Mouse (Mus musculus) retina, adult 2 months (tissue): ENCODE data around the gene Tnfaip8l2.
"Not testable (repeated sequence)": the region's sequence is repeated elsewhere in the genome, so short reads cannot be mapped to it uniquely, and the experiment has no call there.

Experiments used
- DNase-seq: peaks from one replicate; pipeline ENCODE4 v3.0.0-alpha.2; 2012; ENCODE audit warnings: low read depth, low spot score

Gene Tnfaip8l2

DNA sequence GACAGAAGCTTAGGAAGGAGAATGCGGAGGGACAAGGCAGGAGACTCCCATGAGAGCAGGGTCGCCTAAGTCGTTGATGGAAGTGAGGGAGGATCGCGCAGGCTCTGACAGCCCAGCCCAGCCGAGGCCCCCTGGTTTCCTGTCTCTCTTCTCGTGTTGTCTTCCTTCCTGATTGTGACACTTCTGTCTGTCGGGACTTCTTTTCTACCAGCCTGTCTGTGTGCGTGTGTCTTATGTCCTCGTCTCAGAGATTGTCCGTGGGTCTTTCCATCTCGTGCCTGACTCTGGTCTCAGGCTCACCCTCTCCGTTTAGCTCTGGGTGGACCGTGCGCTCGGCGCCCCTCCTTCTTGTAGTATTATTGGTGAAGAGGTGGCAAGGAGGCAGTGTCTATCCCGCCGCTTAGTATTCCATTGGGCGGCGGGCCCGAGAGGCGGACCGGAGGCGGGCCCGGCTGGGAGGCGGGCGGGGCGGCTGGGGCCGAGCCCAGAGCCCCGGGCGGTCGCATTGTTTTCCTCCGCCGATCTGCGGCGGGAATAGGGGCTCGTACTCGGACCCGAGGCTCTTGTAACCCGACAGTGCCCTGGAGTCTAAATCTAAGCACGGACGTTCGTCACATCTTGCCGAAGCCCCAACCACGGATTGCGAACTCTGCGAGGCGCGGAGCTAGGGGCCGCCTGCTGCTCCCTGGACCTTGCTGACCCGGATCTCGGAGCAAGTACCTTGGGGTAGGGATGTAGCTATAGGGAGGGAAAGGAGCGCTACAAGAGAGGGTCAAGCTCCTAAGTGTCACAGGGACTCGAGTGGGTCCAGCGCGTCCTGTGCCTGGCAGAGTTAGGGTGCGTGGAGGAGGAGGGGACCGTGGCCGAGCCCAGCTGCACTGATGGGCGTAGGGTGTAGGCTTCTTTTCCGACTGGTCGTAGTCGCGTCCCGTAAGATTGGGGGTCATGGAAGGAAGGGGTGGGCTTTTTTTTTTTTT lies 18.1 kb upstream of the Tnfaip8l2 start, which contains the start of gene Sema6c:
Gene Sema6c, plus strand, starts transcription at position 471 of the 977 bp plus-strand sequence.
- peak; percentile 74 for DNase-seq

DNA sequence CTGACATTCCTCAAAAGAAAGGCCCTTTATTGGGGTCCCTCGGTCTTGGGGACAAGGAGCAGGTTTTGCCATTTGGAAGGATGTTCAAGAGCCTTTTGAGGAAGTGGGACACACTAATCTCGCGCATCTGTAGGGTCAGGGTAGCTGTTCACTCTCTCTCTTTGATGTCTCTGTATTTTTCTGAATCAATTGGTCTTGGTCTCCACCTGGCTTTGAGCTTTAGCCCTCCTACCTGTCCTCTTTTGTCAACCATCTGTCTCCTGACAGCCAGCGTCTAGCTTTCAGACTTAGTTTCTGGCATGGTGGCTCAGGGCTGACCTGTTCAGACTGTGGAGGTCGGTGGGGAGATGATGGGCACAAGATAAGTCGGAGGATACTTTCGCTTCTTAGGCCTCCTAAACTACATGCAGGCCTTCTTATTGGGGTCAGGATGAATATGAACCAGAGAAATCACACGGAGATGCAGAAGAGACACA lies 17.4 kb upstream of the Tnfaip8l2 start:
- no peak for DNase-seq

DNA sequence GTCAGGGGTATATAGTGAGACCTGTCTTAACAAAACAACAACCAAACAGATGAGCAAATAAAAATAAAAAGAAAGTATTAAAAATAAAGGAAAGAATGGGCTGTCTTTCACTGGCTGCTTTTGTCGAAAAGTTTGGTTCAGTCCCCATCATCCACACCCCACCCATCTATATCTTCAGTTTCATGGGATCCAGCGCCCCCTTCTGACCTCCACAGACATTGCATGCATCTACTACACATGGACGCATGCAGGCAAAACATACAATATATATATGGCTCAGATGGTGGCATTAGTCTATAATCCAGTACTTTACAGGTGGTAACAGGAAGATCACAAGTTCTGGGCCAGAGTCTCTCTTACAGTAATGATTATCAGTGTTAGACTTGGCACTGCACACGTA lies 11.7 kb upstream of the Tnfaip8l2 start:
- DNase-seq: no peak

DNA sequence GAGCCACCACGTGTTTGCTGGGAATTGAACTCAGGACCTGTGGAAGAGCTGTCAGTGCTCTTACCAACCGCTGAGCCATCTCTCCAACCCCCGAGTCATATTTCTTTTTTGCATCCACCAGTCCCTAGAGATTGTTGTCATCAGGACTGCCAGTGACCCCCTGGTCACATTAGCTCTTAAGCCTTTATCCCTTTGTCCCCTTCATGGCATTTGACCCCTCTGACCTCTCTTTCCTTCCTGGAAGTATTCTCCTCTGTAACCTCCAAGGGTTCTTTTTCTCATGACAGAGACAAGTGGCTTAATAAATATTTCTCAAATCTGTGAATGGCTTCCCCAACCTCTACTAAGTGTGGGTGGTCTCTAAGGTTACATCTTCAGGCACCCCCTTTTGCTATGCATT lies 5.8 kb upstream of the Tnfaip8l2 start:
- DNase-seq: no peak

DNA sequence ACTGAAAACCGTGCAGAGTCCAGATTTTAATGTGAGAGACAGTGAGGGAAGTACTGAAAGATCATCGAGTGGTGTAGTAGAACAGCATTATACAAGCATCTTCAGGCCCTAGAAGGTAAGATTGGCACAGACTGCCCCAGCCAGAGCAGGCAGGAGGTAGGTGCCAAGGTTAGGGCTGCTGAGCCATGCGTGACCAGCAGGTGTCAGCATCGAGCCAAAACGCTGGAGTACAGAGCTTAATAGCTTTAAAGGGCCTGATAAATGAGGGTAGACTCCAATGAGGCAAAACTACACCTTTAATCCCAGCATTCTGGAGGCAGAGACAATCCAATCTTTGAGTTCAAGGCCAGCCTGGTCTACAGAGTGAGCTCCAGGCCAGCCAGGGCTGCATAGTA lies 454 bp upstream of the Tnfaip8l2 start:
- peak; percentile 67 for DNase-seq

DNA sequence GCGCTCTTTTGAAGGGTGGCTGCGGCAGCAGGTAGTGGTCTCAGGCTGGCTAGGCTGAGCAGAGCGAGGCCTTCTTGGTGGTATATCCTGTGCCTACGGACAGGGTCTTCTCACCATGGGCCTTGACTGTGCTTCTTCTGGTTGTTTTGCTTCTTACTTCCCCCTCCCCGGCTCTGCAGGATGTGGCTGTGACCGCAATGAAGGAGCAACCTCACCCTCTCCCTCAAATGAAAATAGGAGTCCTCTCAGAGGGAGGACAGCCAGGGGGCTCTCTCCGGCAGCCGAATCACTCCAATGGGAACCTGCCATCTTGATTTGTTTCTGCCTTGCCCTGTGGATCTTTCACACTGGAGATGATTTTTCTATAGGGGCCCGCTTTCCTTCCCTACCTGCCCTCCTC lies 686 bp downstream of the Tnfaip8l2 start:
- DNase-seq: no peak

DNA sequence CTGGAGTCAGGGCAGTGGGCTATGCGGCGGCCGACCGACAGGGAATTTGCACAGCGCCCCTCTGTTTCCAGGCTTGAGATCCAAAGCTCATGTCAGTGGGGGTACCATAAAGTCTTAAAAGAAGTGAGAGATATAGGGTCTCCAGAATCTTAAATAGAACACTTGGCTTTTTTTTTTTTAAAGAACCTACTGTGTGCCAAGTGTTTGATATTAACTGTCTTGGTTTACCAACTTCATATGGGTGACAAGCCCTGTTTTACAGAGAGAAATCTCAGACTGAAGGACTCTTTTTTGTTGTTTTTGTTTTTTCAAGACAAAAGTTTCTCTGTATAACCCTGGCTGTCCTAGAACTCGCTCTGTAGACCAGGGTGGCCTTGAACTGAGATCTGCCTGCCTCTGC lies 1.4 kb downstream of the Tnfaip8l2 start:
- DNase-seq: no peak

DNA sequence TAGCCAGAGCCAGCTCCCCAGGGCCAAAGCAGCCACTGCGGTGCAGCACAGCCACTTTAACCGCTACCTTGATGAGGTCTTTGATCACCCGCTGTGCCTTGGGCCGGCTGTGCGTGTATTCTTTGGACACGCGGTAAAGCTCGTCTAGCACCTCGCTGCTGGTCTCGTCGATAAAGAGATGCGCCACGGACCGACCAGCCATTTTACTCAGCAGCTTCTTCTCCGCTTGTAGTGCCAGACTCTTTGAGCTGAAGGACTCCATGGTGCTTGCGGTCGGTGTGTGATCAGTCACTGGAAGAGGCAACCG lies 1.9 kb downstream of the Tnfaip8l2 start:
- DNase-seq: no peak

DNA sequence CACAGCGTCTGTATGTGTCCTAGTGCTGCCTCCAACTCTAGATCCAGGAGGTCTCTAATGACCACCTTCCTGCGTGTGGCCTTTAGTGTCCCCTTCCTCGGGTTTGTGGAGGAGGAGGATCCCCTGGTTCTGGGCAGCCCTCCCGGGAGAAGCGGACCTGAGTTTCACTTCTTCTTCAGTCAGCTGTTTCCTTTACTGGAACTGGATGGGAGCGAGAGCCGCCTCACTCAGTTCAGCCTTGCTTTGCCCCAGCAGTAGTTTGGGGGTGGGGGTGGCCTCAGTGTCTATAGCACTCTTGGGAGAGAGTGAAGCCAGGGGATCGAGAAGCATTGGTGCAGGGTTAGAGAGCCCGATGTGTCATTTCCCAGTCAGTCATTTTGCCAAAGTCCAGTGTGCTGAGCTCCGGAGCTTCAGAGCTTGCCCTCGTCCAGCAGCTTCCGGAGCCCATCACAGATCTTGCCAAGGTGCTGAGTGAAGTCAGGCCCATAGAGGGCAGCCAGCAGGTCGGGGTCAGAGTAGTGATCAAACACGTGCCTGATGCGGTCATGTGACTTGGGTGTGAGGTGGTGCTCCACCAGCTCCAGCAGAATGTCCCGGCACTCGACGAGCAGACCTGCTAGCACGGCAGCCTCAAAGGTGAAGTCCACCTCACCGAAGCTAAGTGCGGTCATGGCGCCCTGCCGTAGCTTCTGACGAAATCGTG lies 2.4 kb downstream of the Tnfaip8l2 start:
- no peak for DNase-seq

DNA sequence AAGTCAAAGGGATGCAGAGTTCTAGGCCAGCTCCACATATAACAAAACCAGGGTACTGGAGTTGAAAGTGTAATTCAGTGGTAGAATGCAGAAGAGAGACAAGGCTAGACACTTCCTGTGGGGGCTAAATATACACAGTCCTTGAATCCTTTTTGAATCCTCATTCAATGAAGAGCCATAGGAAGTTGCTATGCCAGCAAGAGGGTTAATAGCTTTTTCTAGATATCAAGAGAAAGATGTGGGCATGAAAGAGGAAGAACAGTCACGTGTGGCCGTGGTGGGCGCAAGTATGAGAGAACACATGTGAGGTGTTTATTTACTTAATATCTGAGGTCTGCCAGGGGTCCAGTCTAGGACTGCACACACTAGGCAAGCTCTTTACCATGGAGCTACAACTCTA lies 5.8 kb downstream of the Tnfaip8l2 start:
- no peak for DNase-seq

DNA sequence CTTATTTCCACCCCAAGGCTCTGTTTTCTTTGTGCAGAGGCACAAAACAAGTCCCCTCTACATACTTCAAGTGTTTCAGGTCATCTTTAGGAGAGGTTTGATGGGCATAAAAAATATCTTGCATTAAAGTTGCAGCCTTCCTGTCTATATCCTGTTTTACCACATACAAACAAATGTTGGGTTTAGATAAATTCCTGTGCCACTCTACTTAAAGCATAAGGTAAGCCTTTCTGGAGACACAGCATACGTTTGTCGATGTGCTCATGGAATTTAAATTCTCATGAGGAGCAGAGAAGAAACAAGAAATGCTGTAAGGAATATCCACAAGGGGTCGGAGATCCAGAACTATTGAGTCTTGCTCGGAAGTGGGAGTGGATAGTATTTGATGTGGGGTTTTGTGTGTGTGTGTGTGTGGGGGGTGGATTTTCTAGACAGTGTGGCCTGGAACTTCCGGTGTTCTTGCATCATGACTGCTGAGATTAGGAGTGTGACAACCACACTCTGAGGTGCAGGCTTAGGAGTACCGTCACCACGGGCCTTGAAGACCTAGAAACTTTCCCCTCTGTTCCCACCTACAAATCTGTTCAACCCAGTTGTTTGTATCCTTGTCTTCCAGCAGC lies 6.6 kb downstream of the Tnfaip8l2 start:
- DNase-seq: no peak

DNA sequence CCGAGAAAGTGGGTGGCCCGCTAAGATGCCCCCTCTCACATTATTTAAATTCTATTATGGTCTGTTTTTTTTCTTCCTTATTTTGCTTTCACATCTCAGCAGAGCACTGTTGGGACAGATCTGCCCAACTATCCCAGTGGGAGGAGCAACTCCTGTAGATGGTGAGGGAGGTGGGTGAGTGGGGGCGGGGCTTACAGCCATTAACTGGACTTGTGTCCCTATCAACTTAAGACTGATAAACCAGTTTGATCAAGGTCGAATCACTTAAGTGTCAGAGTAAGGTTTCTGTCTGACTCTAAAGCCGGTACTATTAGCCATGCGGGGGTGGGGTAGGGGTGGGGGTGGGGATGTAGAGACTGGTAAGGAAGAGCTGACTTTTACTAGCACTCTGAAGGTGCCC lies 7.1 kb downstream of the Tnfaip8l2 start:
- no peak for DNase-seq

DNA sequence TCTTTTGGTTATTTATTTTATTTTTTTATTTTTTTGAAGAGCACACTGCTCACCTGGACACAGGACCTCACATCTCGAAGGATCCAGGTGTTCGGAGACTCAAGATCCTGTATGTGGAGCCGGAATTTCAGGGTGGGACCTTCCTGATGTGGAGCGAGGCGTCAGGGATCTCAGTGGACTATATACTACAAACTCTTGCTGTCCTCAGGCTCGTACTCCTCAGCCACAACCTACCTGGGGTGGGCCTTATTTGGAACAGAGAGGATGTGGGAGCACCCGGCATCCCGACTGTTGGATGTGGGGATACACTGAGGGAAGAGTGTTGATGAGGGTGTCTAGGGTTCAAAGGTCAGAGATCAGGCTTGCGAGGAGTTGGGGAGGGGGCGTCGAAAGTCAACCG lies 8.0 kb downstream of the Tnfaip8l2 start:
- DNase-seq: not testable (repeated sequence)

DNA sequence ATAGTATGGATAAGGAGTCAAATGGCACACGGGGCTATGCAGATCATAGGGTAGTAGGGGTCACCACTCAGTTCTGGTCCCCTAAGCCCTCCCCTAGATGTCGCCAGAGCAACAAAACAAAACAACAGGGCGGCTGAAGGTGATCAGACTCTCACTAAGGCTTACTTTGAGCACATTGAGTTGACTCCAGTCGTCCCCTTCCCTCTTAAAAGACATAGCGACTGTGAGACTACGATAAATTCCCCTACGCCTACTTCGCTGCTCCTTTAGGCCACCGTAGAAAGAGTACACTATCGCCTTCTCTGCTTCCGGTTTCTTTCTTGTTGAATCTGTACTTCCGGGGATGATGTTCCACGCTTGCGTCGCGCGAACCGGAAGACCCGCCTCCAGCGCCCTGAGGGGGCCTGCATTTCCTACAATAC lies 8.5 kb downstream of the Tnfaip8l2 start, which contains the start of the genes Scnm1 and Lysmd1:
Gene Scnm1, minus strand, starts transcription at position 332 of the 422 bp plus-strand sequence.
Gene Lysmd1, plus strand, starts transcription at position 409 of the 422 bp plus-strand sequence.
- peak; percentile 87 for DNase-seq

DNA sequence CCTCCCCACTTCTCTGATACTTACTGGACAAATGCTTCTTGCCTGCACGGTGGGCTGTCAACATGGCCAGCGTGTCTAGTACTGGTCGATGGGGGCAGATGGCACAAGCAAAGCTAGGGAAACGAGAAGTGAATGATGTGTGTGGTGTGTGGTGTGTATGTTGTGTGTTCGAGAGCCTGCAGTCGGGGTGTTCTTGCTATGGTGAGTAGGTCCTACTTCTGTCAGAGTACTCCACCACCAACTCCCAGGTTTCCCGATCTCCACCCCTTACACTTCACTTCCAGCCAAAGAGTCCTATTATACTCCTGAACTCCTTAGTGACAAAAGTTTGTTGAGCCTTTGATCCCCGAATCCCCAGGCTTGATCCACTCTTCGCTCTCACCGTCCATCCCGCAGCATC lies 9.0 kb downstream of the Tnfaip8l2 start:
- DNase-seq: no peak

DNA sequence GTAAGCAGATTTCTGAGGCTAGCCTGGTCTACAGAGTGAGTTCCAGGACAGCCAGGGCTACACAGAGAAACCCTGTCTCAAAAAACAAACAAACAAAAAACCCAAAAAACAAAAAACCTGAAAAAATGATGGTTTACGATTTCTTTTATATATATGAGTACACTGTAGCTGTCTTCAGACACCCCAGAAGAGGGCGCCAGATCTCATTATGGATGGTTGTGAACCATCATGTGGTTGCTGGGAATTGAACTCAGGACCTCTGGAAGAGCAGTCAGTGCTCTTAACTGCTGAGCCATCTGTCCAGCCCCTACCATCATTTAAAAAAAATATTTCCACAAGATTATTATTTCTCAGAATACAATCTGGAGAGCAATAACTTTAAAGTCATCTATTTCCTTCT lies 9.8 kb downstream of the Tnfaip8l2 start:
- DNase-seq: not testable (repeated sequence)

DNA sequence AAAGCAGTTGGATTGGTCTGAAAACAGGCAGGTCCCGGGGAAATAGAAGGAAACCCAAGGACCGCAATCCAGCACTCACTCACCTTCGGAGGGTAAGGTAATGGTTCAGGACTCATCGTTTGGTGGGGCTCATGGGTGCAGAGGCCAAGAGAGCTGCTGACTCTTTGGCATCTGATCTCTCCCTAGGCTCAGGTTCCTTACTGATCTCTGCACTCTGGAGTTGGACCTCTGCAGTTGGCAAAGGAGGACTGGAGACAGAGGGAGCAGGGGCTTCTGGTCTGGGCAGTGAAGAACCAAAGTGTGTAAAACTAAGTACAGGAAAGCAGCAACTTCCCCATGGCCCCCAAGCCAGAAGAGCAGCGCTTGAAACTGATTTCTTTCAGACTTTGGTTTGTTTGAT lies 12.1 kb downstream of the Tnfaip8l2 start:
- DNase-seq: no peak

DNA sequence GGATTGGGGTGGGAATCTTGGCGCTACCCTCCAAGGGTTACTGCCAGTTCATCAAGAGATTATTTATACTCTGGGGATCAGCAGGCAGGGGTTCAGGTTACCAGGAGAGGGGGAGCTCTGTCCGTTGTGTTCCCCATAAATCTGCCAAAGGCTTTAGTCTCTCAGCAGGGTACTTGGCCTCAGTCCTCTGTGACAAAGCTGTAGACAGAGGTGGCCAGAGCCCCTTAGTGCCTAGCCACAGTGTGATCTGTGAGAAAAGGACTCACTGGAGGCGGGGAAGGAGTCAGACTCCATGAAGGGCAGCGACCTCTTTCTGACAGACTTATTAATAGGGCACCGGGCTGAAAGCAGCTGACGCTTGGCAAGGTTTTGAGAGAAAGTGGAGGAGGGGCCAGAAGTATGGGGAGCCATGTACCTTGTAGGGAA lies 12.9 kb downstream of the Tnfaip8l2 start:
- DNase-seq: no peak

DNA sequence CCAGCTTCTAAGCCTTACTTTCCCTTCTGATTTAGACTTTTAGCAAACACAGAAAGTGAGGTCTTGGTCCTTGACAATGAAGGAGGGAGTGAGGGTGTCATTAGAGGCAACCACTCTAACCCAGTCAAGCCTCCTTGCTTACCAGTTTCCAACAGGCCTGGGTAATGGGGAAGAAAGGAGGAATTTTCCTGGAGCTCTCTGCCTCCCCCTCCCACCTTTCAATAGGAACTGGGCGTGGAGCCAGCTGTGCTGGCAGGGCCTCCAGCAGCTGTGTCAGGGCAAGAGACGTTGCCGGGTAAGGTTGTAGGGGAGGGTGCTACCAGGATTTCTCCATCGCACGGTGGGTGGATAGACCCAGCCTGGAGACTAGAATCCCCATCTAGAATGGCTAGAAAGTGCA lies 17.2 kb downstream of the Tnfaip8l2 start:
- no peak for DNase-seq

DNA sequence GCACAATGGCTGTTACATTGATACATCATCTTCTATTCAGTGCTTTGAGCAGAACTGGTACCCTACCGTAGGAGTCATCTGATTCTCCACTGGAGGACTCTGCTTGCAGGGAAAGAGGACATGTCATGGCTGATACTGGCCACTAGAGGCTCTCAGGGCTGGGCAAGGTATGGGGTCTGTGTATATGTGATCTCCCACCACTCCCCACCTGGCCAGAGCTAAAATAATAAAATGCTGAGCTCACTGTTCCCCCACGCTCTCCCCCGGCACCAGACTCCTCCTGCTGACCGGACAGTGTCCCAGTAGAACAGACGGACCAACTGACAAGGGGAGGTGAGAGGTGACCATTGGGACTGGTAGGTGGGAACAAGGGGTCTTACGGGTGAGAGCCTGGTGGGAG lies 17.9 kb downstream of the Tnfaip8l2 start, which contains the start of gene Tmod4:
Gene Tmod4, plus strand, starts transcription at position 231 of the 400 bp plus-strand sequence.
- no peak for DNase-seq

DNA sequence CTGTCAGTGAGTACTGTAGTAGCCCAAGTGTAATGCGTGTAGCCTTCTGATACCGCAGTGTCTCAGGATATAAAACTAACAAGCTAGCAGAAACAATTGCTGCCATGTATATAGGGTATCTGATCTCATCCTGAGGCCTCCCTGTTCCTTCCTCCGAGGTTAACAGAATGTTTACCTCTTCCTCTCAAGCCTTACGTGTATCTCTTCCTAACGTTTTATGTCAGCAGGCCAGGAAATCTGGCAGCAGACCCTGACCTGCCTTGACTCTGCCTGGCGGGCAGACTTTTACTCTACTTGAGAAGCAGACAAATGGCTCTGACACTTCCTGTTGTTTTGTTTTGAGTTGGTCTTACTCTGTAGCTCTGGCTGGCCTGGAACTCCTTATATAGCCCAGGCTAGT lies 20.6 kb downstream of the Tnfaip8l2 start:
- no peak for DNase-seq

DNA sequence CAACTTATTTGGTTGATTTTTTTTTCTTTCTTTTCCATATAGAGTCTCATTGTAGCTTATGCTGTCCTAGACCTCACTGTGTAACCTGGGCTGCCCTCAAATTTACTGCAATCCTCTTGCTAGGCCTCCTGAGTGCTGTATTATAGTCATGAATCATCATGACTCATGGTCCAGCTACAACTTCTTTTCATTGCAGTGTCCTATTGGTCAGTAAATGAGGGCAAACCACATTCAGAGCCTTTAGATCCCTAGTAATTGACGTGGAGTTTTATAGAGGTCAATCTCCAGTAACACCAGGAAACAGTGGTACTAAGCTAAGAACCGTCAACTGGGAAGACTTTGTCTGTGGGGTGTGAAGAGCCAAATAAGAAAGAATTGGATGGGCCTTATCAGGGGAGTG lies 24.4 kb downstream of the Tnfaip8l2 start:
- DNase-seq: no peak
